Mouse (Mus musculus) liver, embryonic 14.5 days (tissue): ENCODE measurements around the gene Foxj3.

Experiments
- CTCF ChIP-seq: IDR thresholded peaks from 2 replicates; pipeline ENCODE4 v1.5.1; 2016; ENCODE audit warnings: antibody characterized with exemption, low read depth, control low read depth
- EP300 ChIP-seq: IDR thresholded peaks from 2 replicates; pipeline ENCODE4 v1.6.1; 2016; ENCODE audit warnings: antibody characterized with exemption, low read depth

DNA sequence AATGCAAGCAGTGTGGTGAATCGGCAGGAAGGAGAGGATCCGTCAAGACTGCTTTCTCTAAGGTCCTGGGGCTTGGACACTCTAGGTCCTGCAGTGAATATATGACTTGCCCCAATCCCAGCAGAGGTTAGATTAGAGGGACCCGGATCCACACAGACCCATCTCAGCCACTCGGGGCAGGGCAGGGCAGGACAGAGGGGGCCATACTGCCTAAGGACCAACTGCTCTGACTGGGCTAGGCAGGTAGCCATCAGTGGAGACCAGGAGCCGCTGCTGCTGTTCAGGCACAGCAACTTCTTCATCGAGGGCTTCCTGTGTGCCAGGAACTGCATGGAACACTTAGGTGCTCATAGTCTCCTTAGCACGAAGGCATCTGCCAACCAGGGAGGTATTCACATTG lies 99.9 kb downstream of the Foxj3 start:
- no peak for TF ChIP-seq CTCF
- no peak for TF ChIP-seq EP300
